ENCODE assay signal across 25 mouse cellular contexts in the genomic region with DNA sequence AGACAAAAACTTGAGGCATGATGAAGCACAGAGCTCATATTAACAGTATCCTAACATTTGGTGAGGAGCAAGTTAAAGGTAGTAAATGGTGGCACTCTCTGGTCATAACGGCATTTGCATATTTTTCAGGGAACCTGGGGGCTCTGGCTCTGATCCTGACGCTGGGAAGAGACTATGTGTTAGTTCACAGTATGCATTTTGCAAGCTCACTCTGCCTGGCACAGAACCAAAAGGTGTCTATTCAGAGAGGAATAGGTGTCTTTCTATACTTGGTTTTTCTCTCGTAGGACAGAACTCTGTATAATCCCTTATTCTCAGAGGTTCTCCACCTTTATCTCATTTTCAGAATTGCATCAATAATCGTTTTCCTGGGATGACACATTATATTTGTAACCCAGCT.
"Had no signal": no experiment of that assay in that cellular context is flagged by ENCODE, and none has a peak within 500 bp of the region (broad histone marks: within the 10 kb centered on the region; RNA-seq: fewer than 3 reads in every experiment).

No protein-coding gene starts in this region.

- H3K4me2 ChIP-seq: heart, embryonic 11.5 days; heart, embryonic 13.5 days; heart, embryonic 15.5 days; hindbrain, embryonic 13.5 days; hindbrain, embryonic 15.5 days; kidney, embryonic 15.5 days; limb, embryonic 13.5 days; limb, embryonic 15.5 days; liver, embryonic 12.5 days had no signal

- ATAC-seq: hindbrain, postnatal 0 days; intestine, embryonic 16.5 days; liver, embryonic 12.5 days had no signal

- H3K9me3 ChIP-seq: heart, embryonic 15.5 days; hindbrain, embryonic 13.5 days; hindbrain, embryonic 15.5 days; kidney, embryonic 15.5 days; limb, embryonic 13.5 days; limb, embryonic 15.5 days had no signal

- H3K4me3 ChIP-seq: heart, embryonic 13.5 days; heart, embryonic 15.5 days; hindbrain, embryonic 13.5 days; hindbrain, embryonic 15.5 days; kidney, embryonic 15.5 days; limb, embryonic 13.5 days; limb, embryonic 15.5 days; liver, embryonic 12.5 days had no signal

- DNase-seq: gastrocnemius, postnatal 14 days; gastrocnemius, postnatal 36 days; heart, adult 18-20 months; heart, postnatal 14 days; heart, postnatal 36 days; kidney, adult 11 months; kidney, adult 2 months; kidney, adult 9 months; kidney, postnatal 14 days; kidney, postnatal 36 days; layer of hippocampus, adult 9-11 months; layer of hippocampus, postnatal 36 days had no signal

- H3K9ac ChIP-seq: heart, embryonic 13.5 days; heart, embryonic 15.5 days; hindbrain, embryonic 13.5 days; hindbrain, embryonic 15.5 days; kidney, embryonic 15.5 days; limb, embryonic 13.5 days; limb, embryonic 15.5 days; liver, embryonic 12.5 days; liver, embryonic 14.5 days had no signal

- H3K27ac ChIP-seq: heart, embryonic 13.5 days; heart, embryonic 15.5 days; hindbrain, embryonic 13.5 days; hindbrain, embryonic 15.5 days; hindbrain, postnatal 0 days; kidney, embryonic 15.5 days; kidney, postnatal 0 days; limb, embryonic 13.5 days; limb, embryonic 15.5 days; liver, embryonic 12.5 days; liver, embryonic 14.5 days had no signal

- H3K27me3 ChIP-seq: heart, embryonic 13.5 days; heart, embryonic 15.5 days; hindbrain, embryonic 13.5 days; hindbrain, embryonic 15.5 days; kidney, embryonic 15.5 days; limb, embryonic 13.5 days; limb, embryonic 15.5 days; liver, embryonic 12.5 days had no signal

- H3K4me1 ChIP-seq: heart, embryonic 13.5 days; heart, embryonic 15.5 days; hindbrain, embryonic 13.5 days; hindbrain, embryonic 15.5 days; kidney, embryonic 15.5 days; limb, embryonic 13.5 days; limb, embryonic 15.5 days; liver, embryonic 12.5 days had no signal

- H3K36me3 ChIP-seq: heart, embryonic 13.5 days; heart, embryonic 15.5 days; hindbrain, embryonic 13.5 days; hindbrain, embryonic 15.5 days; kidney, embryonic 15.5 days; limb, embryonic 13.5 days; limb, embryonic 15.5 days; liver, embryonic 12.5 days had no signal
